Mouse (Mus musculus) heart, postnatal 36 days (tissue): ENCODE data around the gene Frmd5. TPM values are rescaled to one million over a fixed set of nuclear protein-coding genes. Genes with fewer than 3 reads are reported as not detected.
A peak's percentile ranks its signal among the peaks of the same experiment; 100 is the strongest.

Experiments
- DNase-seq, 2 experiments: peaks; one replicate each; pipeline ENCODE4 v3.0.0; 2021 to 2022
- intact Hi-C: fragments of 180-260 bp; cut with DNase I; formaldehyde crosslinking; loops from one replicate; pipeline ENCODE4 v1.15.1; 2025
- total RNA-seq, 2 experiments: library from RNA; stranded (reverse); gene quantifications; 2 replicates each; pipeline ENCODE4 v1.2.3; 2021

Gene Frmd5
- total RNA-seq, 2 experiments from 2014 or later = 131 to 163 TPM

DNA sequence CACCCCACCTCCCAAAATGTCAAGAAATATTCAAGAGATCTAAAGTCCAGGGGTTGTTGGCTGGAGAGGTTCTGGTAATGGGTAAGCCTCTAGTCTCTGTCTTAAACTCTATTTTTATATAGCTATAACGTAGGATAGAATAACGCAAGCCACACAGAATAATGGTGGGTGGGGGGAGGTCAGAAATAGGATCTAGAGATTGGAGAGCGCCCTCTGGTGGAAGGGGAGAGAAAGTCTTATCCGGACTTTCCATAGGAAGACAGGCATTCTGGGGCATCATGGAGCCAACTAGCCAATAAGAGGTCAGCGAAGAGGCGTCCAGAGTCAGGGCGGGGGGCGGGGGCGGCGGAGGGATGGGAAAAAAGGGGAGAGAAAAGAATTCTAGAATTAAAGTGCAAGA is 111.5 kb downstream of the Frmd5 start:
- DNase-seq = peak; percentile 32 to 33
- intact Hi-C loops = loop anchor here (1.0 to 2.0 kb wide), 2 partner anchors 124 to 135 kb away; no protein-coding TSS in a partner anchor

DNA sequence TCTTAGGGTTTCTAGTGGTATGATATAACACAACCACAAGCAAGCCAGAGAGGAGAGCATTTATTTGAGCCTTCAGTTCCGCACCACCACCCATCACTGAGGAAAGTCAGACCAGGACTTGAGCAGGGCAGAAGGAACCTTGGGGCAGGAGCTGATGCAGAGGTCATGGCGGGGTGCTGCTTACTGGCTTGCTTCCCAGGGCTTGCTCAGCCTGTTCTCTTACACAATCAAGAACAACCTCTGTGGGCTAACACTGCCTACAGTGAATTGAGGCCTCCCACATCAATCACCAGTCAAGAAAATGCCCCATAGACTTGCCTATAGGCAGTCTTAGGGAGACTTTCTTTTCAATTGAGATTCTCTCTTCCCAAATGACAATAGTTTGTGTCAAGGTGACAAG is 118.8 kb downstream of the Frmd5 start:
- intact Hi-C loops = no loop called here

GRCm38 (mm10) chr2:121683606-121684005 is 123.3 kb downstream of the Frmd5 start:
- intact Hi-C loops = no loop called here
- no peak for DNase-seq

More for the DNA sequence above, 118.8 kb downstream of the Frmd5 start:
- no peak for DNase-seq

DNA sequence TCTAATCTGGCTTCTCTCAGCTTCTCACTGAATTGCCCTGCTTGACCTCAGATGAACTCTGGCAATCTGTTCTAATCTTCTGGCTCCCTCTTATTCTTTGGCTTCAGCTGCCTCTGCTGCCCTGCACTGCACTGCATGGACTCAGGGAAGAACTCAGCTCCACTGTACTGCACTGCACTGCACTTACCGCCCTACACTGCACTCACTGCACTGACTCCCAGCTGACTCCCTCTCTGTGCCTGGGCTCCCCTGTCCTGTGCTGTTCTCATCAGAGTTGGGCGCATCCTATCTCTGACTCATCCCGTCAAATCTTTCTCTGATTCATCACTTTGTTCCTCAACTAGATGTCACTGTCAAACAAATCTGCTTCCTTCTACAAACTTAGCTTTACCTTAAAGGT is 124.5 kb downstream of the Frmd5 start:
- intact Hi-C loops = no loop called here
- no peak for DNase-seq

DNA sequence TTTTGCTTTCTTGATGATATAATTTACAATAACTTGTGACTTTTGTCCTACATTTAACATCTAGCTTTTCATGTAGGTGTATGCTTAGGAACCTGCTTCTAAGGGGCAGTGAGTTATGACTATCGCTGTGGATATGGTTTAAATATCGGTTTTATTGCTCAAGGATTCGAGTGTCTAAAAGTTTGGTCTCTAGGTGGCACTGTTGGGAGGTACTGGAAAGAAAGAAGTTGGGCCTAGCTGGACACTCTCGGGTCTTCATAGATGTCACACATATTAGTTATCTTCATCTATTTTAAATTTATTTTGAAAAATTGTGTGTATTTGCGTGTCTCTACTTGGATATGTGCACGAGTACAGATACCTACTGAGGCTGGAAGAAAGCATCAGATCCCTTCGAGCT is 127.2 kb downstream of the Frmd5 start:
- intact Hi-C loops = no loop called here
- no peak for DNase-seq

DNA sequence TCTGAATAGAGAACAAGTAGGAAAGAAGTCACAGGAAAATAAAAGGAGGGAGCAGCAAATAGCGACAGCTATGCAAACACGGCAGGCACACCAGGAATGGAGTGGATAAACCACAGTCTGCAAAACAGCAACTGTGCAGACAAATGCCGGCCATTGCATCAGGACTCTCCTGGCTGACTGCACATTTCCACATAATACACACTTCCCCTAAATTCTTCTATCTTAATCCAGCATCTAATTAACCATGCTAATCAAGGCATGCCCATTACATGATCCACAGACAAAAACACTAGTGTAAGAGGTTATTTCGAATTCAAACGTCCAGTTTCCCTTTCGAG is 129.3 kb downstream of the Frmd5 start:
- intact Hi-C loops = no loop called here
- no peak for DNase-seq

DNA sequence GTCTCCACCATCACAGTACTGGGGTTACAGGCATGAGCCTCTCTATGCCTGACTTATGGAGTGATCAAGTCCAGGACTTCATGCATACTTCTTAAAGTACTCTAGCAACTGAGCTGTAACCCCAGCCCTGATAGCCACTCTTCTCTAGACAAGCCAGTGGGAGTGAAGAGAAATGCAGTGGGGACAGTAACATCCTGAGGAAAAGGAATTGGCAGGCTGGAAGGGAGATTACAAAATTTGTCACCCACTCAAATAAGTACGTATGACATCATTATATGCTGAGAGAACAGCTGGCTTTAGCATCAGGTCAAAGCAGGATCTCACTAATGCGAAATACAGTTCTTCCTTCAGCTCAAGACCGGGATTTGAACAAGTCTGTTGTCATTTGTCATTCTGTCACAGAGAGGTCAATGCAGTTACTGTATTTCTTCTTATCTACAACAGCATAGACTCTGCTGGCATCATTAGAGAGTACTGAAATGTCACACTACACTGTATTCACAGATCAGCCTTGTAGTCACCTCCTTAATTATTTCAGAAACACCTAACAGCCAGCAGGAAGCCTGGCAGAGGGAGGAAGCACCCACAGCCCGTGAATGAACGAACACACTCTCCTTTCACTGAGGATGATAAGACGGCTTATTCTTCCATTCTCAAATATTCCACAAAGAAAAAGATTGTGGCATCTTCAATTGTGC is 129.8 kb downstream of the Frmd5 start:
- DNase-seq = peak in 1 of 2 experiments; percentile 9
- intact Hi-C loops = no loop called here

DNA sequence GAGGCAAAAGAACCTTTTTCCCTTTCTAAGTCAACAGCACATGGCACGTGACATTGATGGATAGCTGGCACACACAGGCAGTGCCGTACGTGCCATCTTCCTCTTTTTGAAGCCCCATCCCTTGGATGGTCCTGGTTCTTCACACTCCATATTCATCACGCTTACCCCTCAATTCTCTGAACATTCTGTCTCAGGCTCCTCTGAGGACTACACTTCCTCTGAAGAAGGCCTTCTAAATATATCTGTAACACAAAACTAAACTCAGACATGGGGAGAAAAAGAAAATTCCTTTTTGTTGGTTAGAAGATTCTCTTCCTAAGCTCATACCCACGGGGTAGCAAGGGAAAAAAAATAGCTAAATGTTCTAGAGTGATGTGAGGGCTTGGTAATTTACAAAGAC is 131.0 kb downstream of the Frmd5 start:
- intact Hi-C loops = no loop called here
- no peak for DNase-seq

DNA sequence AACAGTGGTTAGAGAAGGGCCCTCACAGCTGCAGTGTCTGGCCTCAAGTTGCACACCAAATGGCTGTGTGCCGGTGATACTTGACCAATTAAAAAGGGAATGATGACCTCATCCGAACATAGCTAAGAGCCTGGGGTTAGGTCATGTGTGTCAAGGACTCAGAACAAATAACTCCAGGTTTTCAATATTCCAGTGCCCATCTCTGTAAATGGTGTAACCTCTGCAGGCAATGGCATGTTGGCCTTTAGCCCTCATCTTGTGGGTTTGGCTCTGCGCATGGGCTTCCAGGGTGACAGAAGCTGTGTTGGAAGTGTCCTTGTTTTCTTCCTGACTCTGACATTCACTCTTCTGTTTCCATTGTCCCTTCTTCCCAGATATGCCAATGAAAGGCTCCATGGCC is 131.8 kb downstream of the Frmd5 start:
- peak in 1 of 2 experiments; percentile 26 for DNase-seq
- intact Hi-C loops = no loop called here

DNA sequence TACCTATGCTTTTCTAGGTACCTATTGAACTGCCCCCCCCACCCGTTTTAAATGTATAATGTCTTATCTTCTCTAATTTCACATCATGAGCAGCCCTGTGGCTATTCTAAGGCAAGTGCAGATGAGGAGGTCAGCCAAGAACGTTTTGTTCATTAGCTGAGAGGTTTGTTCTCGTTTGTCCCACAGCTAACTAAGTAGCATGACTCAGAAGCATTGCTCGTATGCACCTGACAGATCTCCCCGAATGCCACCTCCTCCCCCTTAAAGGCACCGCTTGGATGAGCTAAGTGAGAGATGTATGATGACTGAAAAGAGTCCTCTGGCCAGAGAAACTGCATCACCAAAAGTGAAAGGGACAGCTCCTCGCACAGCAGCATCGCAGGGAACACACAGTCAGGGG is 132.7 kb downstream of the Frmd5 start:
- DNase-seq = peak; percentile 8 to 27
- intact Hi-C loops = no loop called here

- intact Hi-C loops = no loop called here
- DNase-seq = no peak
These were observed 137.0 kb downstream of the Frmd5 start for GRCm38 (mm10) chr2:121669846-121670245.

DNA sequence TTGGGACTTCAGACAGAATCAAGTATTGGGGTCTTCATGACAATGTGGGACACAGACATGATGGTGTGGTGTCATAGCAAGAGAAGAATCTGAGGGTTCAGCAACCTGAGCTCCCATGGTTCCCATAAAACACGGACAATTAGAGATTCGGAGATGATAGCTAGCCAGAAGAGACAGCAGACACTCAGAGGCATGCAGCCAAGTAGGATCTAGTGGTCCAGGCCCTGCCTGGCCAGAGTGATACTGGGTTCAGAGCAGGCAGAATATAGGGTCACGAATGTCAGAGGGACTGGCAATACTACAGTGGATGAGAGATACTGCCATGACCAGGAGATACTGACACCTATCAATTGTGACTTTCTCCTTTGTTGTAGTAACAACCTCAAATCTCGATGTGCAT is 138.6 kb downstream of the Frmd5 start:
- no peak for DNase-seq
- intact Hi-C loops = no loop called here

- intact Hi-C loops = no loop called here
- DNase-seq = no peak
These were observed 145.8 kb downstream of the Frmd5 start for GRCm38 (mm10) chr2:121661160-121661502.

- DNase-seq = no peak
- intact Hi-C loops = no loop called here
These were observed 146.3 kb downstream of the Frmd5 start for GRCm38 (mm10) chr2:121660461-121661159.

- intact Hi-C loops = no loop called here
- no peak for DNase-seq
These were observed 147.5 kb downstream of the Frmd5 start for GRCm38 (mm10) chr2:121659350-121659749.

- DNase-seq = no peak
- intact Hi-C loops = no loop called here
These were observed 148.6 kb downstream of the Frmd5 start for GRCm38 (mm10) chr2:121658123-121658767.

DNA sequence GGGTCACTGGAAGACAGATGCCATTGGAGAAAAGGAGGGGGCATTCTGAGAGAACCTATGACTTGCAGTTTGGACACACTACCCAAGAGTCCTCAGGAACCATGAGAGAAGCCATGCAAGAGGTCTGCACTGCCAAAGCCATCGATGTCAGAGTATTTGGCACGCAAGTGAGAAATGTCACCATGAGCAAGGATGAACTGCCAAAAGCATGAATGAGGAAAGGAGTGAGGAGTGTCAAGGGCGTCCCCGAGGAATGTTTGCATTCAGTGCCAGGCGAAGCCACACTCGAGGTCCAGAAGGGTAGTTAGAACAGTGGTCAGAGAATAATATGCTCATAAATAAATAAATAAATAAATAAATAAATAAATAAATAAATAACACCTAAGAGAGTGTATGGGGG is 150.9 kb downstream of the Frmd5 start:
- no peak for DNase-seq
- intact Hi-C loops = no loop called here

DNA sequence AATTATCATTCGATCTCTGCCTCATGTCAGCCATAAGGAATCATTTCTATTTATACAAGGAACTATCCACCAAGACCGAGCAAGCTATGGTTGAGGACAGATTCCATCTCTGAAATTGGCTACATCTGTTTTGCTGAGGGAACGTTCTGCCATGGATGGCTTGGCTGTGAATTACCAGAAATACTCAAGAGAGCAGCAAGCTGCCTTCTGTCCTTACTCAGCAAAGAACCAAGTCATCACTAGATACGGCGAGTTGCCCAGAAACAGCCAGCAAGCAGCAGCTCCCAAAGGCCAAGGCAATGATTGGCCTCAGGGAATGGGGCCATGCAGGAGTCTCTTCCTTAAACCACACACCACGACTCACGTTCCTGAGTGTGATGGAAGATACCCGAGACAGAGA is 151.8 kb downstream of the Frmd5 start:
- peak in 1 of 2 experiments; percentile 13 for DNase-seq

DNA sequence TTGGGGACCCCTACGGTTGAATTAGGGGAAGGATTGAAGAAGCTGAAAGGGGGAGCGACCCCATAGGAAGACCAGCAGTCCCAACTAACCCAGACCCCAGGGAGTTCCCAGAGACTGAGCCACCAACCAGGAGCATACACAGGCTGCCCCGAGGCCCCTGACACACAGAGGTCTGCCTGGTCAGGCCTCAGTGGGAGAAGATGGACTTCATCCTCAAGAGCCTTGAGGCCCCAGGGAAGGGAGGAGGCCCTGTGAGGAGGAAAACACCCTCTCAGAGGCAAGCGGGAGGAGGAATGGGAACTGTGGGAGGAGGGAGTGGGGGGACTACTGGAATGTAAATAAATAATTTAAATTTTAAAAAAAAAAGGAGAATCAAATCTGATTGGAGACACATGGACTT is 160.4 kb downstream of the Frmd5 start:
- intact Hi-C loops = no loop called here
- no peak for DNase-seq

More for the DNA sequence above, 151.8 kb downstream of the Frmd5 start:
- intact Hi-C loops = no loop called here

DNA sequence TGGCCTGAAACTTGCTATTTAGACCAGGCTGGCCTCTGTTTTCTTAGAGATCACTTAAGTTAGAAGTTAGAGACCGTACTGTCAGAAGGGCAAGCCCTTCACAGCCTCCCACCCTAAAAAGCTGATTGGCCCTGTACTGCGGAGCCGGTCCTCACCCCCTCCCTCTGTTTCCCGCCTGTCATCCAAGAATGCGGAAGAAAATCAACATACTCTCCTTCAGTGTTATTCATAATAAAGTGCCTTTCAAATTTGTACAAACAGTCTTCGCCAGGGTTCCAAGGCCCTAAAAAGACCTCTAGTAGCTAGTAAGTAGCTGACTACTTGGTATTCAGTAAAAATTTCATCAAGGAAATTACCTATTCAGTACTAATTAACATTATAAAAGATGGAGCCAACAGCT is 164.0 kb downstream of the Frmd5 start:
- intact Hi-C loops = no loop called here
- DNase-seq = no peak

DNA sequence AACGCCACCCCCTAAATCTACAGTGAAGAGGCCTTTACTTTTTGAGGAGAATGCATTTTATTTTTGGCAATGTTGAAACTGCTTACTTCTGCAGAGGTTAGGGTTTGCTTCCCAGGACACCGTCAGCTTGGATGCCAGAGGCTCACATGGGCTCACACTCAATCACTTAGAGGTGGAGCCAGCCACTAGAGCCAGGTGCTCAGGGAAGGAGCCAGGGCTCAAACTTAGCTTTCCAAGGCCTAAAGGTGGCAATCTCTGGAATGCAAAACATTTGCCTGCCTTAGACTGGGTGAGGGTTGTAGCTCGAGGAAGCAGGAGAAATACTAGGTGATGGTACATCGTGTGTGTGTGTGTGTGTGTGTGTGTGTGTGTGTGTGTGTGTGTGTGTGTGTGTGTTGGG is 174.8 kb downstream of the Frmd5 start:
- intact Hi-C loops = no loop called here
- no peak for DNase-seq

- no peak for DNase-seq
- intact Hi-C loops = no loop called here
These were observed 176.6 kb downstream of the Frmd5 start for GRCm38 (mm10) chr2:121630286-121630685.
